Mouse (Mus musculus): Measurements from ENCODE around the gene Cbfb.

GRCm38 (mm10) chr8:105224413-105225271 lies 54.2 kb downstream of the Cbfb start, which contains the start of gene D230025D16Rik:
- TF ChIP-seq TAL1 (conservative IDR thresholded peaks at IDR 0.05; ENCODE audit: low read depth, low read length): no peak
- no peak for TF ChIP-seq CTCF (IDR thresholded peaks at IDR 0.05; ENCODE audit: low read depth, low read length)
- no peak for TF ChIP-seq GATA1 (IDR thresholded peaks at IDR 0.05; ENCODE audit: borderline replicate concordance, low read length)
